Mouse (Mus musculus): ENCODE measurements around the gene Dpp8. TPM values are rescaled to one million over a fixed set of nuclear protein-coding genes. Genes with fewer than 3 reads are reported as not detected.

Gene Dpp8
- polyA plus RNA-seq, 1 experiment from 2014 or later = 33.4 TPM

DNA sequence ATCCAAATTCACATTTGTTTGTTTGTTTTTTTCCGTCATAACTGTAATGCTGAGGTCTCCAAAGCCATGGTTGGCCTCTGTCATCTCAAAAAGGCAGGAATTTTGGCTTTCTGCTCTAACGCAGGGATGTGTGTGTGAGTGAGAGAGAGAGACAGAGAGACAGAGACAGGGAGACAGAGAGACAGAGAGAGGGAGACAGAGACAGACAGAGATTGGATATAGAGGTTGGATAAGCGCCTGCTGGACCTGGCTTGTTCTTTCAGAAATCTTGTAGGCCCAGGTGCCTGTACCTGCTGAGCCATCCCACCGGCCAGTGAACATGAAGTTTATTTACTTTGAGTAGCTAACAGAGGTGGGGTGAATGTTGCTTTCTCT is 333 bp upstream of the Dpp8 start:
- no peak overlapping the region for H3K4me2 ChIP-seq
- H3K36me3 ChIP-seq (ENCODE audit: control insufficient read depth, insufficient read depth, low read length) = peaks cover 1% of the 10 kb centered on the region; the same call in 1 of the 2 replicates
- DNase-seq (ENCODE audit: low spot score, missing footprints) = no peak
- no peak overlapping the region for H3K27ac ChIP-seq (ENCODE audit: low read depth, low read length)
- H3K4me1 ChIP-seq (ENCODE audit: control insufficient read depth, insufficient read depth, low read length) = peaks cover 8% of the 10 kb centered on the region
- no peaks in the 10 kb centered on the region for H3K9me3 ChIP-seq (ENCODE audit: control insufficient read depth, low read length)
- WGBS = 33% methylated on average over 4 of the region's 4 CpGs
- no peak for ATAC-seq (ENCODE audit: low FRiP score)
- peak overlapping the region; percentile 99; the same call in 1 of the 2 replicates for H3K4me3 ChIP-seq (ENCODE audit: low read depth, low read length)
- no peaks in the 10 kb centered on the region for H3K27me3 ChIP-seq (ENCODE audit: control insufficient read depth, insufficient read depth, low read length)
- no peak overlapping the region for H3K9ac ChIP-seq (ENCODE audit: low read length)

DNA sequence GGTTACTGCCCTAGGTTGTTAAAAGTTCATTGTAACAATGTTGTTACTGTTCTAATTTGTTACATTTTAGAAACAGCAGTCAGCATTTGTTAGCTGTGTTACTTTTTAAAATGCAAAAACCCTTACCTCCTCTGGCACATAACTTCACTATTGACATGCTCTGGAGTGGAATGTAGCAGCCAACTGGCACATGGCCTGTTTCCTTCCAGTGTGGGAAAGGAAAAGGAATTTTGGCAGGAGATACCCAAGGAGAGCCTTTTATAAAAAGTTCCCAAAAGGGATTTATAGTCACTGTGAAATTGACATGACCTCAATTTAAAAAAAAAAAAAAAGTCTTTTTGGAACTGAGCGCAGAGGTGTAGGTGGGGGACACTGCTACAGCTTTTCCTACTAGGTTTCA is 4.2 kb downstream of the Dpp8 start:
- no peak overlapping the region for H3K4me3 ChIP-seq (ENCODE audit: low read depth, low read length)
- ATAC-seq (ENCODE audit: low FRiP score) = no peak
- H3K9ac ChIP-seq (ENCODE audit: low read length) = no peak overlapping the region
- H3K4me1 ChIP-seq (ENCODE audit: control insufficient read depth, insufficient read depth, low read length) = peaks cover 8% of the 10 kb centered on the region
- peaks cover 13% of the 10 kb centered on the region for H3K36me3 ChIP-seq (ENCODE audit: control insufficient read depth, insufficient read depth, low read length)
- no peak for DNase-seq (ENCODE audit: low spot score, missing footprints)
- whole genome bisulfite sequencing = 92% methylated on average over 1 of the region's 1 CpGs
- no peak overlapping the region for H3K4me2 ChIP-seq
- no peak overlapping the region for H3K27ac ChIP-seq (ENCODE audit: low read depth, low read length)
- H3K27me3 ChIP-seq (ENCODE audit: control insufficient read depth, insufficient read depth, low read length) = no peaks in the 10 kb centered on the region
- no peaks in the 10 kb centered on the region for H3K9me3 ChIP-seq (ENCODE audit: control insufficient read depth, low read length)

DNA sequence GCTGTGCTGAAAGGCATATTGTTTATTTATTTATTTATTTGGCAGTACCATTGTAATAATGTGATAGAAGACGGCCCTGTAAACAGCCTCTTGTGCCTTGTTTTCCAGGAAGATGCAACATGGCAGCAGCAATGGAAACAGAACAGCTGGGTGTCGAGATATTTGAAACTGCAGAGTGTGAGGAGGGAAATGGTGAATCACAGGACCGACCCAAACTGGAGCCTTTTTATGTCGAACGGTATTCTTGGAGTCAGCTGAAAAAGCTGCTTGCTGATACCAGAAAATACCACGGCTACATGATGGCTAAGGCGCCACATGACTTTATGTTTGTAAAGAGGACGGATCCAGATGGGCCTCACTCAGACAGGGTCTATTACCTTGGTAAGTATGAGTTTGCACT is 4.6 kb downstream of the Dpp8 start:
- ATAC-seq (ENCODE audit: low FRiP score) (no peak), DNase-seq (ENCODE audit: low spot score, missing footprints) (no peak)
- peaks cover 15% of the 10 kb centered on the region for H3K36me3 ChIP-seq (ENCODE audit: control insufficient read depth, insufficient read depth, low read length)
- no peak overlapping the region for H3K9ac ChIP-seq (ENCODE audit: low read length)
- H3K4me3 ChIP-seq (ENCODE audit: low read depth, low read length) = no peak overlapping the region
- H3K9me3 ChIP-seq (ENCODE audit: control insufficient read depth, low read length) = no peaks in the 10 kb centered on the region
- peaks cover 8% of the 10 kb centered on the region for H3K4me1 ChIP-seq (ENCODE audit: control insufficient read depth, insufficient read depth, low read length)
- 94% methylated on average over 8 of the region's 8 CpGs for WGBS
- no peak overlapping the region for H3K27ac ChIP-seq (ENCODE audit: low read depth, low read length)
- H3K4me2 ChIP-seq = no peak overlapping the region
- no peaks in the 10 kb centered on the region for H3K27me3 ChIP-seq (ENCODE audit: control insufficient read depth, insufficient read depth, low read length)

DNA sequence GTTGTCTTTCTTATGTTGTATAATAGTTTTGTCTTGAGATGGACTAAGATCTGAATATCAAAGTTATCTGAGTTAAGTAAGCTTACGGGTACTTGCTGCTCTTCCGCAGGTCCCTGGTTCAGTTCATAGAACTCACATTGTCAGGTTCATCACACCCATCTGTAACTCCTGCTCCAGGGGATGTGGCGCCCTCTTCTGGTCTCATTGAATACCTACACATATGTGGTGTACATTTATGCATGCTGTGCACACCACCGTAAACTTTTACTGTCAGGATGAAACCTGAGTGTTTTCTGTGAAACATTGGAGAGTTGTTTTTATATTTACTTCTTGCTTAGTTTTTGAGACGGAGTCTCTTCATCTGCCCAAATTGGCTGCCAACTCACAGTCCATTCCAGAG is 9.2 kb downstream of the Dpp8 start:
- Histone ChIP-seq H3K4me1 (ENCODE audit: control insufficient read depth, insufficient read depth, low read length) (no peaks in the 10 kb centered on the region), H3K27ac (ENCODE audit: low read depth, low read length) (no peak overlapping the region), H3K9me3 (ENCODE audit: control insufficient read depth, low read length) (no peaks in the 10 kb centered on the region), H3K4me3 (ENCODE audit: low read depth, low read length) (no peak overlapping the region), H3K4me2 (no peak overlapping the region), H3K9ac (ENCODE audit: low read length) (no peak overlapping the region), H3K36me3 (ENCODE audit: control insufficient read depth, insufficient read depth, low read length) (peaks cover 28% of the 10 kb centered on the region), H3K27me3 (ENCODE audit: control insufficient read depth, insufficient read depth, low read length) (no peaks in the 10 kb centered on the region)
- WGBS = 97% methylated on average over 5 of the region's 5 CpGs
- DNase-seq (ENCODE audit: low spot score, missing footprints) = no peak
- no peak for ATAC-seq (ENCODE audit: low FRiP score)

DNA sequence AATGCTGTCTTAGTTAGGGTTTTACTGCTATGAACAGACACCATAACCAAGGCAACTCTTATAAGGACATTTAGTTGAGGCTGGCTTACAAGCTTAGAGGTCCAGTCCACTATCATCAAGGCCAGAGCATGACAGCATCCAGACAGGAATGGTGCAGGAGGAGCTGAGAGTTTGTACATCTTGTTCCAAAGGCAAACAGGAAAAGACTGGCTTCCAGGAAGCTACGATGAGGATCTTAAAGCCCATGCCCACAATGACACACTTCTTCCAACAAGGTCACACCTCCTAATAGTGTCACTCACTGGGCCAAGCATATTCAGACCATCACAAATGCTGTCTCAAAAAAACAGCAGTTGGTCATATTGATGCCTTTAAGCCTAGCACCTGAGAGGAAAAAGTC is 14.8 kb downstream of the Dpp8 start:
- no peak overlapping the region for H3K4me2 ChIP-seq
- H3K4me3 ChIP-seq (ENCODE audit: low read depth, low read length) = no peak overlapping the region
- H3K27ac ChIP-seq (ENCODE audit: low read depth, low read length) = no peak overlapping the region
- peaks cover 29% of the 10 kb centered on the region for H3K36me3 ChIP-seq (ENCODE audit: control insufficient read depth, insufficient read depth, low read length)
- DNase-seq (ENCODE audit: low spot score, missing footprints) (no peak), ATAC-seq (ENCODE audit: low FRiP score) (no peak)
- no peak overlapping the region for H3K9ac ChIP-seq (ENCODE audit: low read length)
- WGBS = 91% methylated on average over 1 of the region's 1 CpGs
- H3K9me3 ChIP-seq (ENCODE audit: control insufficient read depth, low read length) = no peaks in the 10 kb centered on the region
- H3K27me3 ChIP-seq (ENCODE audit: control insufficient read depth, insufficient read depth, low read length) = no peaks in the 10 kb centered on the region
- no peaks in the 10 kb centered on the region for H3K4me1 ChIP-seq (ENCODE audit: control insufficient read depth, insufficient read depth, low read length)

DNA sequence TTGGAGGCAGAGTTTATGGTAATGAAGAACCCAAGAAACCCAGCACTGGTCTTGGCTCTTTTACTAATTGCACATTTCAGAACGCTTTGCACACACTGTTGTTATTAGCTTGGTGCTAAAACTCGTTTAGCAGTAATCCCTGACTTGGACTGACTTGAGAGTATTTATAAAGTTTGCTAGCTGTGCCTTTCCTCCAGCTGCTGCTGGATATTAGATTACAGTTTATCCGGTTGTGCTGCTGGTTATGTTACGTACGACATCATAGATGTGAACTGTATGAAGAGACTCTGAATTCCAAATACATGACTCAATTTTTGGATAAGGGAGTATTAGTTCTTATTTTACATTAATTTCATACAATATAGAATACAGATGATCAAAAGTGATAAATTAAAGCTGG is 17.2 kb downstream of the Dpp8 start:
- no peak overlapping the region for H3K4me2 ChIP-seq
- 94% methylated on average over 5 of the region's 5 CpGs for WGBS
- H3K27ac ChIP-seq (ENCODE audit: low read depth, low read length) = no peak overlapping the region
- H3K36me3 ChIP-seq (ENCODE audit: control insufficient read depth, insufficient read depth, low read length) = peaks cover 26% of the 10 kb centered on the region
- no peaks in the 10 kb centered on the region for H3K27me3 ChIP-seq (ENCODE audit: control insufficient read depth, insufficient read depth, low read length)
- ATAC-seq (ENCODE audit: low FRiP score) = no peak
- no peaks in the 10 kb centered on the region for H3K9me3 ChIP-seq (ENCODE audit: control insufficient read depth, low read length)
- H3K4me3 ChIP-seq (ENCODE audit: low read depth, low read length) = no peak overlapping the region
- no peaks in the 10 kb centered on the region for H3K4me1 ChIP-seq (ENCODE audit: control insufficient read depth, insufficient read depth, low read length)
- no peak overlapping the region for H3K9ac ChIP-seq (ENCODE audit: low read length)
- no peak for DNase-seq (ENCODE audit: low spot score, missing footprints)

DNA sequence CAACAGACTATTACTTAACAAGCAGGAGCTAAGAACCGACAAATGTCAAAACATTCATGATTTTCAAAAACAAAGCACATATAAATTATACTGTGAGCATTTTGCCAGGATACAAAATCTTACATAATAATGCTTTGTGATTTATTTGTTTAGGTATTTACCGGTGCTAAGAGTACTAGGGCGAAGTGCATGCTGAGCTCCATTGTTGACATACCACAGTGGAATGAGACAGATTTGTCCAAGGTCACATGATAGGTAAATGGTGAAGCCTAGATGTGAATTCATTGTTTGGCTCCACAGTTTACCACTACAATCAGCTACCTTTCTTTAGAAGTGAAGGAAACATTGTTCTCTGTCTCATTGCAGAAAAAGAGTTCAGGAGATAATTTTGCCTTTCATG is 18.8 kb downstream of the Dpp8 start:
- no peak overlapping the region for H3K9ac ChIP-seq (ENCODE audit: low read length)
- no peak overlapping the region for H3K4me3 ChIP-seq (ENCODE audit: low read depth, low read length)
- 95% methylated on average over 3 of the region's 3 CpGs for WGBS
- DNase-seq (ENCODE audit: low spot score, missing footprints) (no peak), ATAC-seq (ENCODE audit: low FRiP score) (no peak)
- no peaks in the 10 kb centered on the region for H3K4me1 ChIP-seq (ENCODE audit: control insufficient read depth, insufficient read depth, low read length)
- H3K27me3 ChIP-seq (ENCODE audit: control insufficient read depth, insufficient read depth, low read length) = no peaks in the 10 kb centered on the region
- H3K4me2 ChIP-seq = no peak overlapping the region
- no peaks in the 10 kb centered on the region for H3K9me3 ChIP-seq (ENCODE audit: control insufficient read depth, low read length)
- peaks cover 23% of the 10 kb centered on the region for H3K36me3 ChIP-seq (ENCODE audit: control insufficient read depth, insufficient read depth, low read length)
- no peak overlapping the region for H3K27ac ChIP-seq (ENCODE audit: low read depth, low read length)

DNA sequence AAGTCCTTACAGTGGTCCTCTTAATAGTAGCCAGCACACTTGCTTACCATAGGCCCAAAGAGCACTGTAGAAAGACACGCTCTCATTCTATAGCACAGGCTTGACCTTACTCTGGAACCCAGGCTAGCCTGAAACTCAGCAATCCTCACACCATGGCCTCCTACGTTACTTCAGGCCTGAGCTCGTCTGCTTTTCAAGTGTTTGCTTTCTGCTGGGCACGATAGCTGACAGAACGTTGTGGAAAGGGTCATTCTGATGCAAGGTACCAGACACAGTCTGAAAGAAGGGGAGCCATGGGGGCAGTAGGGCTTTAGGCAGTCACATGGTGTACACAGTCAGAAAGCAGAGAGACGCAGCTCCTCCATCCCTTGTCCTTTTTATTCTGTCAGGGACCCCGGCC is 32.0 kb downstream of the Dpp8 start:
- Histone ChIP-seq H3K27ac (ENCODE audit: low read depth, low read length) (no peak overlapping the region), H3K9ac (ENCODE audit: low read length) (no peak overlapping the region), H3K4me1 (ENCODE audit: control insufficient read depth, insufficient read depth, low read length) (no peaks in the 10 kb centered on the region), H3K4me3 (ENCODE audit: low read depth, low read length) (no peak overlapping the region), H3K9me3 (ENCODE audit: control insufficient read depth, low read length) (no peaks in the 10 kb centered on the region), H3K4me2 (no peak overlapping the region), H3K36me3 (ENCODE audit: control insufficient read depth, insufficient read depth, low read length) (peaks cover 15% of the 10 kb centered on the region; the same call in 1 of the 2 replicates), H3K27me3 (ENCODE audit: control insufficient read depth, insufficient read depth, low read length) (no peaks in the 10 kb centered on the region)
- 89% methylated on average over 7 of the region's 7 CpGs for WGBS
- DNase-seq (ENCODE audit: low spot score, missing footprints) = no peak
- ATAC-seq (ENCODE audit: low FRiP score) = no peak

DNA sequence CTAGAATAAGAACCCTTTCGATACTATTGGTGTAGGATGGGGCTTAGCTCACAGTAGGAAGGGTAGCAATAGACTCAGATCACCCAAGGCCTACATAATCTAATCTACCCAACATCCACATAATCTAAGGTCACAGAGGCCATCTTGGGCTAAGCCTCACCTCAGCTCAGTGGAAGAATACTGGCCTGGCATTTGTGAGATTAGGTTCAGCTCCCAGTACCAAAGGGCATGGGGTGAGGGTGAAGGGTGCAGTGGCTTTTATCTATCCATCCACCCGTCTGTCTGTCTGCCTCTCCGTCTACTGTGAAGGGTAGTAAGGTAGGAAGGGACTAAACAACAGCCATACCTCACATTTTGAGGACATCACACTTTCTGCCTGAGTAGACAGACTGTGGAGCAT is 38.4 kb downstream of the Dpp8 start:
- no peak for ATAC-seq (ENCODE audit: low FRiP score)
- H3K36me3 ChIP-seq (ENCODE audit: control insufficient read depth, insufficient read depth, low read length) = peaks cover 11% of the 10 kb centered on the region; the same call in 1 of the 2 replicates
- 93% methylated on average over 3 of the region's 3 CpGs for WGBS

DNA sequence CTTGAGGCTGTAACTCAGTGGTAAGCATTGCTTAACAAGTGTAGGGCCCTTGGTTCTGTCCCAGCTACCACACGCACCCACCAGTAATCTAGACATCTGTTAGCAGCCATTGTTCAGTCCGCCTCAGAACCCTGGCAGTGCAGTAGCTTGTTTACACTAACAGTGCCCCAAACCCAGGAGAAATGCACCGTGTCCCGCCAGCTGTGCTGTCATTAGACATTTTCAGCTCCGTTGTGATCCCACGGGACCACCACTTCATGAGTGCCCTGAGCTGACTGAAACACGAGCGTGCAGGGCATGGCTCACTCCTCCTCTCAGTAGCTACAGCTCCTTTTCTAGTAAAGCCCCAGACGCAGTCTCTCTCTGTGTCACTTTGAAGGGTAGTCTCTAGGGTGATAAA is 41.3 kb downstream of the Dpp8 start:
- no peaks in the 10 kb centered on the region for H3K27me3 ChIP-seq (ENCODE audit: control insufficient read depth, insufficient read depth, low read length)
- 80% methylated on average over 9 of the region's 9 CpGs for WGBS

More for the DNA sequence above, 38.4 kb downstream of the Dpp8 start:
- Histone ChIP-seq H3K4me3 (ENCODE audit: low read depth, low read length) (no peak overlapping the region), H3K27me3 (ENCODE audit: control insufficient read depth, insufficient read depth, low read length) (no peaks in the 10 kb centered on the region), H3K27ac (ENCODE audit: low read depth, low read length) (no peak overlapping the region), H3K9ac (ENCODE audit: low read length) (no peak overlapping the region), H3K9me3 (ENCODE audit: control insufficient read depth, low read length) (no peaks in the 10 kb centered on the region), H3K4me1 (ENCODE audit: control insufficient read depth, insufficient read depth, low read length) (no peaks in the 10 kb centered on the region), H3K4me2 (no peak overlapping the region)
- DNase-seq (ENCODE audit: low spot score, missing footprints) = no peak

More for the DNA sequence above, 41.3 kb downstream of the Dpp8 start:
- H3K9me3 ChIP-seq (ENCODE audit: control insufficient read depth, low read length) = no peaks in the 10 kb centered on the region
- no peak overlapping the region for H3K9ac ChIP-seq (ENCODE audit: low read length)
- H3K4me2 ChIP-seq = no peak overlapping the region
- DNase-seq (ENCODE audit: low spot score, missing footprints) (no peak), ATAC-seq (ENCODE audit: low FRiP score) (no peak)
- no peak overlapping the region for H3K27ac ChIP-seq (ENCODE audit: low read depth, low read length)
- no peaks in the 10 kb centered on the region for H3K4me1 ChIP-seq (ENCODE audit: control insufficient read depth, insufficient read depth, low read length)
- H3K36me3 ChIP-seq (ENCODE audit: control insufficient read depth, insufficient read depth, low read length) = peaks cover 9% of the 10 kb centered on the region; the same call in 1 of the 2 replicates
- H3K4me3 ChIP-seq (ENCODE audit: low read depth, low read length) = no peak overlapping the region
